Mouse (Mus musculus) mouse embryonic stem cell (cell line): ENCODE measurements around the gene Vmn1r87.
"Not testable (repeated sequence)": the region's sequence is repeated elsewhere in the genome, so short reads cannot be mapped to it uniquely, and the experiment has no call there.

Experiments
- in situ Hi-C, 2 experiments: fragments of 300-500 bp; cut with MboI; formaldehyde crosslinking; loops; 1 replicate in 1 of 2; 3 replicates in 1 of 2; pipeline ENCODE4 v1.14.3; 2019 to 2020; ENCODE audit warnings: low sequenced_read_pairs in 2 of 2, low pct_unique_long_range_greater_than_20kb in 1 of 2, mixed read lengths in 1 of 2; ENCODE audit not compliant: unreplicated experiment in 1 of 2

Gene Vmn1r87

GRCm38 (mm10) chr7:13140057-13140456, at the start of gene Vmn1r87:
Gene Vmn1r87 (minus strand): TSS chr7:13140157.
- in situ Hi-C loops = no loop called here

GRCm38 (mm10) chr7:13159268-13159667, 19.3 kb upstream of the Vmn1r87 start, which contains the start of gene Vmn1r88:
Gene Vmn1r88 (plus strand): TSS chr7:13159568.
- in situ Hi-C loops = no loop called here

GRCm38 (mm10) chr7:13137340-13137739, 2.6 kb downstream of the Vmn1r87 start:
- in situ Hi-C loops = no loop called here

- in situ Hi-C loops = no loop called here
These were observed 8.1 kb downstream of the Vmn1r87 start for GRCm38 (mm10) chr7:13131856-13132255.

- in situ Hi-C loops = not testable (repeated sequence)
These were observed 16.3 kb downstream of the Vmn1r87 start for GRCm38 (mm10) chr7:13123554-13124153.

- in situ Hi-C loops = no loop called here
These were observed 20.1 kb downstream of the Vmn1r87 start, which contains the start of gene Vmn1r86 for GRCm38 (mm10) chr7:13119817-13120216. Gene Vmn1r86 (minus strand): TSS chr7:13119917.

GRCm38 (mm10) chr7:13095073-13095472, 44.9 kb downstream of the Vmn1r87 start, which contains the start of gene Vmn1r85:
Gene Vmn1r85 (minus strand): TSS chr7:13095173.
- in situ Hi-C loops = no loop called here
